Mouse (Mus musculus) adrenal gland, adult 8-10 months (tissue): ENCODE measurements around the gene Efcab8. TPM values are rescaled to one million over a fixed set of nuclear protein-coding genes. Genes with fewer than 3 reads are reported as not detected.
A peak's percentile ranks its signal among the peaks of the same experiment; 100 is the strongest.
"Not testable (repeated sequence)": the region's sequence is repeated elsewhere in the genome, so short reads cannot be mapped to it uniquely, and the experiment has no call there.

Experiments
- DNase-seq: peaks from one replicate; pipeline ENCODE4 v3.0.0; 2022
- total RNA-seq, 4 experiments: library from RNA; stranded (reverse); gene quantifications; 2 replicates each; pipeline ENCODE4 v1.2.4; 2022

Efcab8 gene
- total RNA-seq, 4 experiments from 2014 or later, result 0.12 to 0.80 (median 0.63) TPM

GRCm38 (mm10) chr2:153825900-153826299 lies 46.2 kb downstream of the Efcab8 start:
- not testable (repeated sequence) for DNase-seq

DNA sequence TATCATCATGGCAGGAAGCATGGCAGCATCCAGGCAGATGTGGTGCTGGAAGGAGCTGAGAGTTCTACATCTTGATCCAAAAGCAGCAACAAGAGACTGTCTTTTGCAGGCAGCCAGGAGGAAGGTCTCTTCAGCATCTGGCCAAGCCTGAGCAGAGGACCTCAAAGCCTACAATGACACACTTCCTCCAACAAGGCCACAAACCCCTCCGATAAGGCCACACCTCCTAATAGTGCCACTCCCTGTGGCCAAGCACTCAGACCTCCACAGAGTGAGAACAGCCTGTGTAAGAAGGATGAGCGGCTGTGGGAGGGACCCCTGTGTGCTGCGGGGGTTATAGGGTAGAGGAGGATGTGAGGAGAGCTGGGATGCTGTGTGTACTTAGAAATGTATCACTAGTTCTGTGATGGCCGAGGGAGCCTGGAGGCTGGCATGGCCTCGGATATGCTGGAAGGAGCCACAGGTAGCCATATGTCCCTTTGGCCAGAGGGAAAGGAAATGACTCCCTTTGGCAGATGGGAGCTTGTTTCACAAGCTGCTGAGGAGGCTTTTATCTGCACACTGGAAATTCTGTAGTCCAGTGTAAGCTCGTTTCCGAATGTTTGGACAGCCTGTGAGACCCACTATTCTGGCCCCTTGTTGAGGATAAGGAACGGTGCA lies 47.6 kb downstream of the Efcab8 start:
- DNase-seq, result no peak

DNA sequence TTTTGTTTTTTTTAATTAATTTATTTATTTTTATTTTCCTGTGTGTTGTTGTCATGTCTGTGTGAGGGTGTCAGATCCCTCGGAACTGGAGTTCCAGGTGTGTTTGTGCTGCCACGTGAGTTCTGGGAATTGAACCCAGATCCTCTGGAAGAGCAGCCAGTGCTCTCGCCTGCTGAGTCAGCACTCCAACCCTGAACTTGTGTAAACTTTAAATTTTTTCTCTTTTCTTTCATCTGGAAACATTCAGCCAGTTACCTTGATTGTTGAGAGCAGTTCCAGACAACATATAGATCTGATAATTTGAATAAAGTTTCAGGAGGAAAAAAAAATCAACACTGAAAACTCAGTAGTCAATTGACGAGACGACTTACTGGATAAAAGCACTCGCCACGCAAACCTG lies 49.0 kb downstream of the Efcab8 start:
- DNase-seq, result no peak

DNA sequence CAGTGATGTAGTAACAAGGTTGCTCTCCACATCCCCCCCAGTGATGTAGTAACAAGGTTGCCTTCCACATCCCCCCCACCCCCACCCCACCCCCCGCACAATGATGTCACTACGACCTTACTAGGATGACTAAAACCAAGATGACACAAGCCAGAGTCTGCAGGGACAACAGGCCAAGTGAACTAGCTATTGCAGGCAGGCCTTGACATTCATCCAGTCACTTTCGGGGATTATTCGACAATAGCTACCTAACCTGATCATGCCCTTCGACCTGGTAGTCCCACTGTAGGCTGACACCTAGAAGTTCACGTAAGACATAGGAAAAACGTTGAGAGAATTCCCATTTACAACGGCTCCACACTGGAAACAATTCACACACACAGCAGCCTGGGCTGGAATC lies 53.6 kb downstream of the Efcab8 start:
- peak; percentile 59 for DNase-seq

DNA sequence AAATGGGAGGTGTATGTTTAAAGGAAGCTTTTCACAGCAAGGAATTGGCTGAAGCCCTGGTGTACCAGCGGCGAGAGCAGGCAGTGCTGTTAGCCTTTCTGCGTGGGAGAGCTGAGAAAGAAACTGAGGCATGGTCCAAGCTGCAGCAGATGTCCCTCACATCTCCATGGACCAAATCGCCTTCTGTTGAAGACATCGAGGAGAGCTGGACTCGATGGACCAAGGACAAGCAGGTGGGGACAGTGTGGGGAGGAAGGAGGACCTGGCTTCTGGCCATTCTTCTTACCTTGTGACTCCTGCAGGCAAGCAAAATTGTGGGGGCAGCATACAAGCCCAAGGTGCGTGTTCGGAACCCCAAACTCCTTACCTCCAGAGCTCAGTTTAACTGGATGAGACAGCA lies 63.1 kb downstream of the Efcab8 start:
- DNase-seq, result no peak

- no peak for DNase-seq
Observed at GRCm38 (mm10) chr2:153848389-153848788, 68.7 kb downstream of the Efcab8 start.

DNA sequence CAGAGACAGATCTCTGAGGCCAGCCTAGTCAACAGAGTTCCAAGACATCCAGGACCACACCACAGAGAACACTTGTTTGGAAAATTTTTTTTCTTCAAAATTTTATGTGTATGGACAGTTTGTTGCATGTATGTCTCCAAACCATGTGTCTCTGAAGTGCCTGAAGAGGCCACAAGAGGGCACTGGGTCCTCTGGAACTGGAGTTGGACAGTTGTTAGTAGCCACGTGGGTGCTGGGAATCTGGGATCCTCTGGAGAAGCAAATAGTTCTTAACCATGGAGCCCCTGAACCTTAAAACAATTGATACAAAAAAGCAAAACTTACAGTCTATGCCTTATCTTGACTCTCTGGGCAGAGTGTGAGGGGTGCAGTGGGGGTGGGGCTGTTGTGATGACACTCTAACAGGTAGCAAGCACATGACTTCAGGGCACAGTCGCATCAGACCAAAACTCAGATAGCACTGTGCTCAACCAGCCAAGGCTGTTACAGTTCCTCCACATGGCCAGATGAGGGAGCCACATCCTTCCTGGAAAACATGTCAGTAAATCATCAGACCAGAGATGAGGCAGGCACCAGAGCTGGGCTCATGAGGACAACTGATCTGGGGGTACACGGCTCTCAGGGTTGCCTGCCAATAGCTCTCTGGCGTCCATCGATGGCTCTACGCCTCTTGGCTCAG lies 70.8 kb downstream of the Efcab8 start:
- DNase-seq, result no peak

GRCm38 (mm10) chr2:153851030-153851360 lies 71.3 kb downstream of the Efcab8 start:
- peak; percentile 45 for DNase-seq

GRCm38 (mm10) chr2:153853544-153853943 lies 73.8 kb downstream of the Efcab8 start:
- DNase-seq, result no peak

DNA sequence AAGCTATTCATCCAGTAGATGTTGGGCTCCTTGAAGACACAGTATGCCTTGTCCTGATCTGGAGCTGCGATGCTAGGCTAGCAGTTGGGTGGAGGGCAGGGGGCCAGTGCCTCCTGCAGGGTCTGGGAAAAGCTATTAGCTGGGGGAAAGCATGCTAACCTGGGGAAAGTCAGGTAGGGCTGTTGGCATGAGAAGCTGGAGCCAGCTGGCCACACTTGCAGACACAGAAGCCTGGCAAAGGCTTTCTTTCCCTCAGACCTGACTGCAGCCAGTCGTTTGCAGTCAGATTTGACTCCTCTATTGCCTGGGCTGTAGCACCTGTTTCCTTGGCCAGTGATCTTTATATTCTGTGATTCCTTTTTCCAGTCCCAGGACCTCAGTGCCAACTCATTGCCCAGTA lies 79.8 kb downstream of the Efcab8 start:
- DNase-seq, result no peak

DNA sequence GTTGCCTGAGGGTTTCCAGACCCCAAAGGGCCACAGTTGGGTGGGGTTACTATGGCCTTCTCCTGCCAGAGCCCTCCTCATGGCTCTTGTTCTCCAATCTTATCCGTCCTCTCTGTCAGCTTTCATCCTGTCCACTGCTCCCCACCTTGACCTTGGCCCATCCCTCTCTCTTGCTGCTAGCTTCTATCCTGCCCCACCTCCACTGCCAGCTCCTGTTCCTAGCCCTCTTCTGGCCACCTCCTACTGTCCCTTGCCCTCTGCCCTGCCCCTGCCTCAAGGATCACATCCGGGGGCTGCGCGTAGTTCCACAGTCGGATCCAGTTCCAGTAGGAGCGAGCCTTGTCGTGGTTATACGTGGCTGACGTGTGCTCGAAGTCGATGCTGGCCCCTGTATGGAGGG lies 80.6 kb downstream of the Efcab8 start:
- DNase-seq, result no peak

GRCm38 (mm10) chr2:153860715-153861114 lies 81.0 kb downstream of the Efcab8 start:
- no peak for DNase-seq

- no peak for DNase-seq
Observed at GRCm38 (mm10) chr2:153861960-153862359, 82.2 kb downstream of the Efcab8 start.

DNA sequence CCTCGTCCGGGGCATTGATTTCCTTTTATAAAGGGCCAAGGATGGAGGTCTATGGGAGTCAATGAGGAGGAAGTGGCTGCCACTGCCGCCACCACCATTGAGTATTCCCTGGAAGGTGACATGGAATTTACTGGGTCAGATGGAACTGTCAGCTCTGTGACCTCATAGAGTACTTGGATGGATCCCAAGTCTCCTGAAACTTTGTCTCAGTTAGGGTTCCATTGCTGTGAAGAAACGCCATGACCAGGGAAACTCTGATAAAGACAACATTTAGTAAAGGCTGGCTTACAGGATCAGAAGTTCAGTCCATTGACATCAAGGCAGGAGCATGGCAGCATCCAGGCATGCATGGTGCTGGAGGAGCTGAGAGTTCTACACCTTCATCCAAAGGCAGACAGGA lies 91.3 kb downstream of the Efcab8 start, which contains the start of gene Sun5:
Gene Sun5 (minus strand): TSS at position 101 of the 400 bp plus-strand sequence.
- no peak for DNase-seq

DNA sequence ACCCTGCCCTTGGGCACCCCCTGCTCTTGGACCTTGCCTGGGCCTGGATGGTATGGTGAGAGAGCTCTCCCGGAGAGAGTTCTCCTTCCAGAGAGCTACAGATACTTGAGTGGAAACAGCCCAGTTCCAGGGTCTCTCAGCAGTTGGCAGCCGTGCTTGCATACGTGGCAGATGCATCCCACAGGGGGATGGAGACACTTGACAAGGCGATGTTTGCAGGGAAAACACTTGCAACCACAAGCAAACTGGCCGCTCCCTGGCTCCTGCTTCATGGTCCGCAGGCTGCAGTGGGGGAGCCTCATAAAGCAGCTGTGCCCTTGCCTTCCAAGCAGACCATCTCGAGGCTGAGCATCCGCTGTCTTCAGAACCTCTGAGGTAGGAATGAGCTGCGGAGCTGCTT lies 95.0 kb downstream of the Efcab8 start, which contains the start of gene Bpifb2:
Gene Bpifb2 (plus strand): TSS at position 301 of the 400 bp plus-strand sequence.
- no peak for DNase-seq

Other genes with a start within 250 kb of the Efcab8 start
- gene Nol4l, start 250.0 kb upstream of the Efcab8 start, total RNA-seq, result 10 to 100 TPM in 3 of 4 experiments, 1 to 10 TPM in 1; 9.9 to 19.6 (median 12.8) TPM
- gene Commd7, start 147.2 kb upstream of the Efcab8 start, total RNA-seq, result 10 to 100 TPM; 39.0 to 48.0 (median 45.0) TPM
- gene Dnmt3b, start 130.5 kb upstream of the Efcab8 start, total RNA-seq, result 1 to 10 TPM; 2.1 to 3.9 (median 2.8) TPM
- not detected for gene Dnmt3c, start 83.3 kb upstream of the Efcab8 start, total RNA-seq
- gene Mapre1, start 38.7 kb upstream of the Efcab8 start, total RNA-seq, result 100 to 1,000 TPM in 3 of 4 experiments, 10 to 100 TPM in 1; 72.9 to 117 (median 101) TPM
- not detected for gene Sun5, start 91.2 kb downstream of the Efcab8 start, total RNA-seq
- under 1 TPM in 1 of 4 experiments, not detected in 3; 0.17 TPM for gene Bpifb2, start 95.1 kb downstream of the Efcab8 start, total RNA-seq
- gene Bpifb6, start 120.5 kb downstream of the Efcab8 start, total RNA-seq, result 1 to 10 TPM in 2 of 4 experiments, under 1 TPM in 1, not detected in 1; 0.30 to 6.2 (median 4.9) TPM
- gene Bpifb3, start 138.3 kb downstream of the Efcab8 start, total RNA-seq, result not detected
- gene Bpifb4, start 158.3 kb downstream of the Efcab8 start, total RNA-seq, result under 1 TPM in 2 of 4 experiments, not detected in 2; 0.44 to 0.59 TPM
- gene Bpifa6, start 195.0 kb downstream of the Efcab8 start, total RNA-seq, result under 1 TPM in 1 of 4 experiments, not detected in 3; 0.17 TPM
- gene Bpifa2, start 228.3 kb downstream of the Efcab8 start, total RNA-seq, result 1 to 10 TPM in 1 of 4 experiments, under 1 TPM in 3; 0.37 to 1.0 (median 0.67) TPM